Mouse (Mus musculus) gastrocnemius, postnatal 14 days (tissue): ENCODE data around the gene Gm14406. TPM values are rescaled to one million over a fixed set of nuclear protein-coding genes. Genes with fewer than 3 reads are reported as not detected.
"Not testable (repeated sequence)": the region's sequence is repeated elsewhere in the genome, so short reads cannot be mapped to it uniquely, and the experiment has no call there.

Source experiments
- DNase-seq: peaks from one replicate; pipeline ENCODE4 v3.0.0; 2021; ENCODE audit warnings: mixed read lengths
- intact Hi-C: fragments of 180-260 bp; cut with DNase I; formaldehyde crosslinking; loops from one replicate; pipeline ENCODE4 v1.15.1; 2025; ENCODE audit warnings: low total_unique reads
- long read RNA-seq, 2 experiments: library from polyadenylated mRNA; stranded (forward); transcript quantifications; one replicate each; pipeline ENCODE4 v2.0.0; 2021
- total RNA-seq, 2 experiments: library from RNA; stranded (reverse); gene quantifications; 2 replicates each; pipeline ENCODE4 v1.2.3; 2021

Gene Gm14406
- total RNA-seq, result not detected
- long read RNA-seq, experiment 1, result 0 reads
- long read RNA-seq, experiment 2, result 0 reads

DNA sequence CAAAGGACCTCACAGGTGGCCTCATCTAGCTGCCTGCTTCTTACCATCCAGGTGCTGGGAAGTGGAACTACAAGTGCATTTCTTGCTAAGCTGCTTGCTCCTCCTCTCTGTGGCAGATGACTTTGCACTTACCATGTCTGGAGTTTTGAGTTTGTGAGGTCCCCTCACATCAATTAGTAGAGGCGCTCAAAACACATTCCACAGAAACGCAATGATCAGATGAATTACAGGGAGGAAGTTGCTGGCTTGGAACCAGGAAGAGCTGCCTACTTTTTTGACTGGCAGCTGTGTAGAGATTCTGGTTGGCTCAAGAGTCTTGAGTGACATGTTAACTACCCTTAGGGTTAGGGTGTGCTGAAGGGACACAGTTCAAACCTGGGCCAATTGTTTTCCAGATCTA lies at the start of gene Gm14406:
TSS of gene Gm14406 (minus strand) at position 213 of the 400 bp plus-strand sequence.
- DNase-seq, intact Hi-C loops: not testable (repeated sequence)

DNA sequence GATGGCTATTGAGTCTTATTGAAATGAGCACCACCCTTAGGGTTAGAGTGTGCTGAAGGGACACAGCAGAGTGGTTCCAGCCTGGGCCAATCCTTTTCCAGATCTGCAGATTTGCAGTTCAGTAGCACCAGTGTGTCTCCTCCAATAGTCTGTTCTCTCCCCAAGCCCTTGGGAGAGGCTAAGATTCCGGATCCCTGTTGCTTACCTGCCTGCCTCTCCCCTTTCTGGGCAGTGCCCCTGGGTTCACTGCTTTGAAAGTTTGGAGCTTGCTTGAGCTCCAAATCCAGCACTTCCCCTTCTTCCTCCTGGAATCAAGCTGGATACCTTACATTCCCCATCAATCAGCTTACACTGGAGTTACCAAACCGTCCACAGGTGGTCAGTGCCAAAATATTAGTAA lies 2.9 kb downstream of the Gm14406 start:
- peak; percentile 2 for DNase-seq
- intact Hi-C loops, result not testable (repeated sequence)

- intact Hi-C loops, DNase-seq: not testable (repeated sequence)
Measured at GRCm38 (mm10) chr2:177559365-177559764, 18.6 kb downstream of the Gm14406 start.

- DNase-seq, intact Hi-C loops: not testable (repeated sequence)
Measured at GRCm38 (mm10) chr2:177555261-177555660, 22.7 kb downstream of the Gm14406 start.

- DNase-seq, intact Hi-C loops: not testable (repeated sequence)
Measured at GRCm38 (mm10) chr2:177537717-177538116, 40.3 kb downstream of the Gm14406 start.

DNA sequence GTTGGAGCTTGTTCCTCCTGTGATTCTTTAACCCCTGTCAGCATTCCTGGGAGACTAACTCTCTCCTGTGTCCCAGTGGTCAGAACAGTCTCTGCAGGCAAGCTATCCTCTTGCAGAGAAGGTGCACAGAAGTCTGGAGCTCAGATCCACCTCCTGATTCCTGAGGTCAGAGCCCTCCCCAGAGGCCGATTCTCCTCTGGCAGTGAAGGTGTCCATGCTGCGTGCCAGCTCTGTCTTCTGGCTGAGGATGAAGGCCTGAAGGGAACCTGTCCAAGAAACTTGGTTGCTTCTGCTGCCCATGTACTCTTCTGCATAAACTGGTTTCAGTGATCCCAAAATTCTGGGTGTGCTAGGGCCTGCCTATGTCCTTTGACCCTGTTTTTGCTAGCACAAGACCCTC lies 40.9 kb downstream of the Gm14406 start:
- not testable (repeated sequence) for DNase-seq

DNA sequence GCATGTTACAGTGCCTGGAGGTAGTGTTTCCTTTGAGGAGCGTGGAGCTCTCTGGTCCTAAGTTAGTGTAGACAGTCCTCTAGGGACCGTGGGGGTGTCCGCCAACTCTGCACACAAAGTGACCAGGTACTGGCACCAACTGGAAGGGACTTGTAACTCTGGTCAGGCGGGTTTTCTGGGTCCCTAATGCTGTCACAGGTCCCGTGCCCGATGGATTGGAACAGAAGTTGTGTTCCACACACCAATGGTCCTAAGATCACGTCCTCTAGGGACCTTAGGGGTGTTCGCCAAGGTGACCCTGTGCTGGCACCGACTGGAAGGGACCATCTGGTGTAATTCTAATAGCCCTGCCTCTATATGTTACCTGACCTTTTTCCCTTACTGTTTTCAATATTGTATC lies 42.1 kb downstream of the Gm14406 start:
- intact Hi-C loops, result no loop called here
- DNase-seq, result no peak

More for the DNA sequence above, 40.9 kb downstream of the Gm14406 start:
- intact Hi-C loops, result not testable (repeated sequence)

- DNase-seq, intact Hi-C loops: not testable (repeated sequence)
Measured at GRCm38 (mm10) chr2:177524171-177524570, 53.8 kb downstream of the Gm14406 start.

DNA sequence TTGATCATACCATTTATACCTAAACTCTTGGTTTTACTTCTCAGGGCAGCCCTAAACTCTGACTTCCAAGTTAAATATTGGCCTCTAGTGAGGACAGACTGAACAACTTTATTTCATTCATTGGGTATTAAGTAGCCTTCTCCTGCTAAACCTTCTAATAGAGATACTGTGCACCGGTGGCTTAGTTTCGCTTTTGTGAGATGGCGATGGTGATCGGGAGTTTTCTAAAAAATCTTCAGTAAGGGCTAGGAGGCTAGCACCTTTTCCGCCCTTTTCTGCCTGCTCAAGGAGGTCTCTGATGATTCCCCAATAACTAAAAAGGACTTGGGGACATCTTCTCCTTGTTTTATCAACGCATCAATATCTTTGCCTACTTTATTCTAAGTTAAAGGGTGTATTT lies 54.3 kb downstream of the Gm14406 start:
- intact Hi-C loops, DNase-seq: not testable (repeated sequence)

- intact Hi-C loops, result no loop called here
- no peak for DNase-seq
Measured at GRCm38 (mm10) chr2:177523061-177523460, 54.9 kb downstream of the Gm14406 start.

- intact Hi-C loops, result no loop called here
- DNase-seq, result no peak
Measured at GRCm38 (mm10) chr2:177520035-177520434, 58.0 kb downstream of the Gm14406 start.

Other genes with a start within 250 kb of the Gm14406 start
- gene Gm14418, start 179.9 kb downstream of the Gm14406 start, total RNA-seq, result 1 to 10 TPM; 5.0 to 6.3 TPM
- 10 to 100 TPM; 19.0 to 23.2 TPM for gene Zfp970, start 113.5 kb downstream of the Gm14406 start, total RNA-seq
- 10 to 100 TPM; 14.5 to 18.5 TPM for gene Gm14403, start 80.0 kb downstream of the Gm14406 start, total RNA-seq
- gene Gm14322, start 181.1 kb upstream of the Gm14406 start, total RNA-seq, result 10 to 100 TPM in 1 of 2 experiments, 1 to 10 TPM in 1; 9.8 to 11.8 TPM